9 mouse cellular contexts compared by ENCODE assay signal in the genomic region with DNA sequence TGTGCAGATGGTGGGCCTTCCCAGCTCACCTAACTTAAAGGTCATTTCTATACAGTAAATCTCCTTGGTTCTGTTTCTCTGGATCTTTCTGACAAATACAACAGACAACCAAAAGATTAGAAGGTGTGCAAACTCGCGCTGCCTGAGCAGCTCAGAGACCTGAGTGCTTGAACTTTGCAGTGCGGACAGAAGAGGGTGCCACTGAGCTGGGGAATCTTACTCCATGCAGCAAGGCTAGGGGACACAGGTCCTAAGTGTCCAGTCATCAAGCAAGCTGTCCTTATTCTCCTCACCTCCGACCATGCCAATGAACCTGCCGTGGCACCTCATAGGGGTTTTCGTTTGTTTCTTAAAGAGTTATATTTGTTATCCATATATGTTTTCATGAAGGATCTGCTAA. TPM values are rescaled to one million over a fixed set of nuclear protein-coding genes. Genes with fewer than 3 reads are reported as not detected.
A peak's percentile ranks its signal among the peaks of the same experiment; 100 is the strongest.
DNase-seq lines count a peak whose midpoint lies in the region; ATAC-seq and TF ChIP-seq lines count a peak whose summit lies in the region.
"Had no signal": no experiment of that assay in that cellular context is flagged by ENCODE, and none has a peak within 500 bp of the region (broad histone marks: within the 10 kb centered on the region; RNA-seq: fewer than 3 reads in every experiment).

No protein-coding gene starts in this region.

- no peak for DNase-seq in gastrocnemius, adult 2 months
- no peak for DNase-seq in gastrocnemius, postnatal 25 days
- no peak for DNase-seq in midbrain, postnatal 0 days (ENCODE audit: low spot score)
- peak; percentile 71 to 73 for DNase-seq in cerebellum, postnatal 10 days

- H3K4me1 ChIP-seq in midbrain, postnatal 0 days (ENCODE audit: insufficient read depth, low read length), result no peaks in the 10 kb centered on the region
- H3K4me1 ChIP-seq in midbrain, embryonic 15.5 days, result no peaks in the 10 kb centered on the region
- no peaks in the 10 kb centered on the region for H3K4me1 ChIP-seq in midbrain, embryonic 16.5 days (ENCODE audit: control insufficient read depth, insufficient read depth, low read length)
- H3K4me1 ChIP-seq in heart, embryonic 11.5 days (ENCODE audit: control insufficient read depth, insufficient read depth, low read length), result no peaks in the 10 kb centered on the region
- H3K4me1 ChIP-seq: limb, embryonic 12.5 days had no signal

- 50% methylated on average over 6 of the region's 6 CpGs for WGBS in midbrain, postnatal 0 days
- 47% methylated on average over 6 of the region's 6 CpGs for whole genome bisulfite sequencing in midbrain, embryonic 15.5 days
- WGBS in midbrain, embryonic 16.5 days, result 50% methylated on average over 6 of the region's 6 CpGs
- 44% methylated on average over 6 of the region's 6 CpGs for WGBS in heart, embryonic 11.5 days (ENCODE audit: insufficient replicate concordance)

- 0 out of 2 replicates have a peak, but pooled peaks have one; percentile 8 for TF ChIP-seq CTCF in gastrocnemius, adult 2 months (IDR thresholded peaks at IDR 0.05)
- peak; percentile 34 for TF ChIP-seq CTCF in midbrain, postnatal 0 days (IDR thresholded peaks at IDR 0.05)

- H3K4me2 ChIP-seq in midbrain, postnatal 0 days (ENCODE audit: low read depth, low read length, poor library complexity, severe bottlenecking), result no peak overlapping the region
- H3K4me2 ChIP-seq in midbrain, embryonic 15.5 days, result no peak overlapping the region
- H3K4me2 ChIP-seq in midbrain, embryonic 16.5 days (ENCODE audit: low read length), result no peak overlapping the region
- no peak overlapping the region for H3K4me2 ChIP-seq in heart, embryonic 11.5 days
- H3K4me2 ChIP-seq: limb, embryonic 12.5 days had no signal

- H3K4me3 ChIP-seq in gastrocnemius, adult 2 months, result no peak overlapping the region
- no peak overlapping the region for H3K4me3 ChIP-seq in midbrain, postnatal 0 days (ENCODE audit: low read depth, low read length)
- no peak overlapping the region for H3K4me3 ChIP-seq in midbrain, embryonic 15.5 days
- no peak overlapping the region for H3K4me3 ChIP-seq in midbrain, embryonic 16.5 days (ENCODE audit: low read depth, low read length)
- no peak overlapping the region for H3K4me3 ChIP-seq in heart, embryonic 11.5 days (ENCODE audit: low read depth, low read length)
- H3K4me3 ChIP-seq: limb, embryonic 12.5 days had no signal

- H3K9me3 ChIP-seq in midbrain, postnatal 0 days (ENCODE audit: low read length), result no peaks in the 10 kb centered on the region
- no peaks in the 10 kb centered on the region for H3K9me3 ChIP-seq in midbrain, embryonic 15.5 days
- H3K9me3 ChIP-seq in midbrain, embryonic 16.5 days (replicated peaks; ENCODE audit: control insufficient read depth, low read length, poor library complexity, severe bottlenecking), result no peaks in the 10 kb centered on the region
- no peaks in the 10 kb centered on the region for H3K9me3 ChIP-seq in heart, embryonic 11.5 days (replicated peaks; ENCODE audit: control insufficient read depth, low read length)
- H3K9me3 ChIP-seq: limb, embryonic 12.5 days had no signal

- no peaks in the 10 kb centered on the region for H3K36me3 ChIP-seq in midbrain, postnatal 0 days (ENCODE audit: insufficient read depth, low read length)
- H3K36me3 ChIP-seq in midbrain, embryonic 15.5 days (replicated peaks), result no peaks in the 10 kb centered on the region
- no peaks in the 10 kb centered on the region for H3K36me3 ChIP-seq in midbrain, embryonic 16.5 days (ENCODE audit: control insufficient read depth, insufficient read depth, low read length)
- no peaks in the 10 kb centered on the region for H3K36me3 ChIP-seq in heart, embryonic 11.5 days (ENCODE audit: control insufficient read depth, insufficient read depth, low read length)
- H3K36me3 ChIP-seq: limb, embryonic 12.5 days had no signal

- H3K27me3 ChIP-seq in midbrain, postnatal 0 days (ENCODE audit: insufficient read depth, low read length), result no peaks in the 10 kb centered on the region
- H3K27me3 ChIP-seq in midbrain, embryonic 15.5 days (replicated peaks), result no peaks in the 10 kb centered on the region
- H3K27me3 ChIP-seq in midbrain, embryonic 16.5 days (ENCODE audit: control insufficient read depth, insufficient read depth, low read depth, low read length), result no peaks in the 10 kb centered on the region
- no peaks in the 10 kb centered on the region for H3K27me3 ChIP-seq in heart, embryonic 11.5 days (ENCODE audit: control insufficient read depth, insufficient read depth, low read length)
- H3K27me3 ChIP-seq: limb, embryonic 12.5 days had no signal

- intact Hi-C loops in gastrocnemius, adult 2 months (cut with DNase I), result no loop called here

- no peak for ATAC-seq in midbrain, postnatal 0 days (ENCODE audit: low FRiP score)
- no peak for ATAC-seq in midbrain, embryonic 15.5 days (replicated peaks)
- ATAC-seq in megakaryocyte-erythroid progenitor cell, adult 5-6 weeks (replicated peaks; ENCODE audit: low FRiP score, low TSS enrichment, poor library complexity, severe bottlenecking), result peak; percentile 63
- no peak for ATAC-seq in midbrain, embryonic 16.5 days
- no peak for ATAC-seq in heart, embryonic 11.5 days (replicated peaks; ENCODE audit: insufficient number of reproducible peaks, low FRiP score, low TSS enrichment)

- no peak overlapping the region for H3K9ac ChIP-seq in midbrain, postnatal 0 days (replicated peaks; ENCODE audit: low read length, poor library complexity, severe bottlenecking)
- no peak overlapping the region for H3K9ac ChIP-seq in midbrain, embryonic 15.5 days
- no peak overlapping the region for H3K9ac ChIP-seq in midbrain, embryonic 16.5 days (ENCODE audit: low read depth, low read length)
- no peak overlapping the region for H3K9ac ChIP-seq in heart, embryonic 11.5 days (ENCODE audit: low read depth, low read length)
- H3K9ac ChIP-seq: limb, embryonic 12.5 days had no signal

- no peak overlapping the region for H3K27ac ChIP-seq in gastrocnemius, adult 2 months
- no peak overlapping the region for H3K27ac ChIP-seq in midbrain, postnatal 0 days (ENCODE audit: low read depth, low read length)
- H3K27ac ChIP-seq in midbrain, embryonic 15.5 days, result no peak overlapping the region
- no peak overlapping the region for H3K27ac ChIP-seq in midbrain, embryonic 16.5 days (ENCODE audit: low read length)
- H3K27ac ChIP-seq in heart, embryonic 11.5 days (ENCODE audit: low read depth, low read length), result no peak overlapping the region
- H3K27ac ChIP-seq: limb, embryonic 12.5 days had no signal

RNA-seq across cellular contexts. Expression of a gene that starts 48.7 kb away (rescaled TPM):
- total RNA-seq in gastrocnemius, adult 2 months (2021), result under 1 TPM; 0.13 to 0.33 TPM
- under 1 TPM; 0.18 to 0.32 TPM for total RNA-seq in gastrocnemius, postnatal 25 days (2021)
- 0.38 and 2.3 TPM in 2 replicates for total RNA-seq in midbrain, postnatal 0 days (2014; rRNA removed)
- 0.62 and 0.92 TPM in 2 replicates for polyA plus RNA-seq in midbrain, postnatal 0 days (2015; fragmentation: Nextera tagmentation; extraction: Ambion mirVana)
- polyA plus RNA-seq in midbrain, embryonic 15.5 days (2015; fragmentation: Nextera tagmentation; extraction: Ambion mirVana), result 0.60 and 0.94 TPM in 2 replicates
- total RNA-seq in megakaryocyte-erythroid progenitor cell, adult 5-6 weeks (2014; fragmentation: Nextera tagmentation), result 0.83 and 1.8 TPM in 2 replicates
- total RNA-seq in megakaryocyte-erythroid progenitor cell, adult 5-6 weeks (2017), result 3.0 and 4.1 TPM in 2 replicates
- 0.49 and 0.76 TPM in 2 replicates for polyA plus RNA-seq in midbrain, embryonic 16.5 days (2015; fragmentation: Nextera tagmentation; extraction: Ambion mirVana)
- polyA plus RNA-seq in heart, embryonic 11.5 days (2014; fragmentation: Nextera tagmentation; extraction: Ambion mirVana), result 1.5 and 1.9 TPM in 2 replicates

Comparison
In these comparisons a context has a peak if more than half of its experiments do, and no peak if none do; other contexts are left out.
1. DNase-seq: peak in cerebellum, postnatal 10 days (2 of 2); none in gastrocnemius, adult 2 months (single experiment), gastrocnemius, postnatal 25 days (single experiment) and midbrain, postnatal 0 days (single experiment).